In the genomic region with DNA sequence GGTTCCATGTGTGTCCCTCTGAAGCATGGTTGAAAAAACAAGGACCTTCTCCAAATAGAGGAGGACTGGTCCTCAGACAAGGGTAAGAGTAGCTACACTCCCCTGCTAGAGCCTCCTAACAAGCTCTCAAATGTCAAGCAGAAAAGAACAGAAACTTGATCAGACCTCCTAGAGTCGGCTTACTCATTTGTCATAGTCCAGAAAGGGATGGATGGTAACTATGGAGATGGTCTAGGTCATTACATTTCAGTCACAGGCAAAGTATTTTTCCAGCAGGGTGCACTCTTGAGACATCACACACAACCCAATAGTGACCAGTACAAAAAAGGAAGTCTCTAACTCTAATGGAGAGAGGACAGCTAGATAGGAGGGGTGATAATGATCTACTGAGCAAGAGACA, we compare ENCODE assay signal across 10 mouse cellular contexts. TPM values are rescaled to one million over a fixed set of nuclear protein-coding genes. Genes with fewer than 3 reads are reported as not detected.
DNase-seq lines count a peak whose midpoint lies in the region; ATAC-seq and TF ChIP-seq lines count a peak whose summit lies in the region.
"Had no signal": no experiment of that assay in that cellular context is flagged by ENCODE, and none has a peak within 500 bp of the region (broad histone marks: within the 10 kb centered on the region; RNA-seq: fewer than 3 reads in every experiment).

No protein-coding gene starts in this region.

- no peak for TF ChIP-seq EP300 in heart, adult 2 months (IDR thresholded peaks at IDR 0.05; ENCODE audit: insufficient read depth, low read depth, low read length)

- ATAC-seq in G1E (ENCODE audit: extremely low read depth, insufficient number of reproducible peaks, low FRiP score, poor library complexity, severe bottlenecking) = peak; percentile 83
- no peak for ATAC-seq in neural tube, embryonic 15.5 days (ENCODE audit: low FRiP score)

- intact Hi-C loops in heart, adult 2 months (cut with DNase I) = loop anchor here (1.0 to 10.0 kb wide), 2 partner anchors 71 to 124 kb away; no protein-coding TSS in a partner anchor

- no peaks in the 10 kb centered on the region; the same call in 1 of the 2 replicates for H3K4me1 ChIP-seq in heart, adult 2 months (ENCODE audit: control insufficient read depth, insufficient read depth, low read length)
- H3K4me1 ChIP-seq in heart, embryonic 10.5 days = no peaks in the 10 kb centered on the region
- H3K4me1 ChIP-seq in G1E (ENCODE audit: insufficient read depth, low read depth, low read length) = peaks cover 9% of the 10 kb centered on the region
- no peaks in the 10 kb centered on the region for H3K4me1 ChIP-seq in neural tube, embryonic 15.5 days

- TF ChIP-seq CTCF in heart, adult 2 months (IDR thresholded peaks at IDR 0.05) = peak; percentile 51
- peak; percentile 30; the same call in 1 of the 2 replicates for TF ChIP-seq CTCF in G1E (IDR thresholded peaks at IDR 0.05; ENCODE audit: low read depth, low read length)

- DNase-seq in heart, adult 2 months = peak in 1 of 2 experiments; percentile 11
- no peak for DNase-seq in heart, embryonic 10.5 days (ENCODE audit: low spot score)
- DNase-seq in G1E (ENCODE audit: low spot score) = no peak
- DNase-seq in induced T-regulatory cell, adult 2 months (ENCODE audit: low read depth) = peak; percentile 60
- peak; percentile 12 for DNase-seq in lung, postnatal 25 days (ENCODE audit: low spot score)
- DNase-seq in thymus, postnatal 25 days = no peak
- no peak for DNase-seq in ovary, postnatal 10 days (ENCODE audit: low spot score)

- H3K4me2 ChIP-seq in neural tube, embryonic 15.5 days = no peak overlapping the region
- H3K4me2 ChIP-seq: embryonic facial prominence, embryonic 15.5 days had no signal

- H3K27me3 ChIP-seq in heart, adult 2 months (ENCODE audit: control insufficient read depth, insufficient read depth, low read length) = no peaks in the 10 kb centered on the region
- no peaks in the 10 kb centered on the region for H3K27me3 ChIP-seq in heart, embryonic 10.5 days (ENCODE audit: insufficient read depth, poor library complexity, severe bottlenecking)
- 0 out of 2 replicates have a peak, but pooled peaks cover 5% of the 10 kb centered on the region for H3K27me3 ChIP-seq in G1E (ENCODE audit: insufficient read depth, low read length)
- no peaks in the 10 kb centered on the region for H3K27me3 ChIP-seq in neural tube, embryonic 15.5 days (replicated peaks)
- H3K27me3 ChIP-seq: embryonic facial prominence, embryonic 15.5 days had no signal

- H3K9me3 ChIP-seq in heart, embryonic 10.5 days = no peaks in the 10 kb centered on the region
- no peaks in the 10 kb centered on the region for H3K9me3 ChIP-seq in G1E (replicated peaks)
- H3K9me3 ChIP-seq in neural tube, embryonic 15.5 days (replicated peaks) = no peaks in the 10 kb centered on the region
- H3K9me3 ChIP-seq: embryonic facial prominence, embryonic 15.5 days had no signal

- WGBS in heart, adult 2 months = 25% methylated on average over 1 of the region's 1 CpGs
- WGBS in heart, embryonic 10.5 days = 38% methylated on average over 1 of the region's 1 CpGs
- 76% methylated on average over 1 of the region's 1 CpGs for WGBS in neural tube, embryonic 15.5 days

- H3K36me3 ChIP-seq in heart, adult 2 months (ENCODE audit: control insufficient read depth, insufficient read depth, low read length) = no peaks in the 10 kb centered on the region
- H3K36me3 ChIP-seq in heart, embryonic 10.5 days = no peaks in the 10 kb centered on the region
- H3K36me3 ChIP-seq in G1E (replicated peaks) = no peaks in the 10 kb centered on the region
- H3K36me3 ChIP-seq in neural tube, embryonic 15.5 days = no peaks in the 10 kb centered on the region
- H3K36me3 ChIP-seq: embryonic facial prominence, embryonic 15.5 days had no signal

- H3K79me2 ChIP-seq in heart, adult 2 months (replicated peaks; ENCODE audit: control insufficient read depth, insufficient read depth, low read length) = no peaks in the 10 kb centered on the region

- no peak for TF ChIP-seq POLR2A in heart, adult 2 months (IDR thresholded peaks at IDR 0.05; ENCODE audit: insufficient read depth, low read depth, low read length)

- no peak overlapping the region for H3K9ac ChIP-seq in heart, adult 2 months (ENCODE audit: low read depth, low read length)
- H3K9ac ChIP-seq in neural tube, embryonic 15.5 days (replicated peaks) = no peak overlapping the region
- H3K9ac ChIP-seq: embryonic facial prominence, embryonic 15.5 days had no signal

- H3K4me3 ChIP-seq in heart, adult 2 months = no peak overlapping the region
- H3K4me3 ChIP-seq in heart, embryonic 10.5 days = no peak overlapping the region
- no peak overlapping the region for H3K4me3 ChIP-seq in G1E (ENCODE audit: low read depth, low read length)
- H3K4me3 ChIP-seq in neural tube, embryonic 15.5 days (replicated peaks) = no peak overlapping the region
- H3K4me3 ChIP-seq: embryonic facial prominence, embryonic 15.5 days had no signal

- no peak overlapping the region for H3K27ac ChIP-seq in heart, adult 2 months
- no peak overlapping the region for H3K27ac ChIP-seq in heart, embryonic 10.5 days
- H3K27ac ChIP-seq in neural tube, embryonic 15.5 days (replicated peaks) = no peak overlapping the region
- H3K27ac ChIP-seq: embryonic facial prominence, embryonic 15.5 days had no signal

RNA-seq across cellular contexts. Expression of gene Fyb, which starts 21.9 kb away (rescaled TPM):
- total RNA-seq in heart, adult 2 months (2021) = 10 to 100 TPM; 25.2 to 45.7 TPM
- polyA plus RNA-seq in heart, adult 2 months (2012; rRNA removed) = 2.2 and 4.1 TPM in 2 replicates
- polyA plus RNA-seq in heart, embryonic 10.5 days (2016; fragmentation: Nextera tagmentation; extraction: Ambion mirVana) = 2.1 and 4.7 TPM in 2 replicates
- total RNA-seq in G1E (2014; fragmentation: Nextera tagmentation) (292 and 317 TPM in 2 replicates), G1E (2017) (126 and 146 TPM in 2 replicates)
- polyA plus RNA-seq in G1E (2012) = 1,103 and 1,581 TPM in 2 replicates
- 4.0 and 16.1 TPM in 2 replicates for polyA plus RNA-seq in neural tube, embryonic 15.5 days (2015; fragmentation: Nextera tagmentation; extraction: Ambion mirVana)

RNA-seq across cellular contexts. Expression of gene C9, which starts 55.7 kb away (rescaled TPM):
- total RNA-seq in heart, adult 2 months (2021) = not detected
- polyA plus RNA-seq in heart, adult 2 months (2012; rRNA removed) = not detected in 2 replicates
- polyA plus RNA-seq in heart, embryonic 10.5 days (2016; fragmentation: Nextera tagmentation; extraction: Ambion mirVana) = not detected in 2 replicates
- total RNA-seq in G1E (2014; fragmentation: Nextera tagmentation) (not detected in 2 replicates), G1E (2017) (not detected in 2 replicates)
- polyA plus RNA-seq in G1E (2012) = not detected in 2 replicates
- 1.5 TPM in 1 of 2 replicates, not detected in the other for polyA plus RNA-seq in neural tube, embryonic 15.5 days (2015; fragmentation: Nextera tagmentation; extraction: Ambion mirVana)
- polyA plus RNA-seq: embryonic facial prominence, embryonic 15.5 days; neural tube, embryonic 11.5 days had no signal

Comparison
In these comparisons a context has a peak if more than half of its experiments do, and no peak if none do; other contexts are left out.
1. DNase-seq: peak in induced T-regulatory cell, adult 2 months (single experiment) and lung, postnatal 25 days (single experiment); none in heart, embryonic 10.5 days (single experiment), G1E (single experiment), thymus, postnatal 25 days (single experiment) and ovary, postnatal 10 days (single experiment).
2. RNA of gene Fyb, which starts 21.9 kb away (polyA plus RNA-seq): 1,103 to 1,581 TPM in G1E; 2.1 to 4.7 TPM in heart, embryonic 10.5 days, 2.2 to 4.1 TPM in heart, adult 2 months and 4.0 to 16.1 TPM in neural tube, embryonic 15.5 days; every median in the first group is over 10 times any median in the second.